Mouse (Mus musculus) colon, adult 2 months (tissue): Measurements from ENCODE around the gene Ogfrl1. TPM values are rescaled to one million over a fixed set of nuclear protein-coding genes. Genes with fewer than 3 reads are reported as not detected.

Experiments used
- polyA plus RNA-seq: library from polyadenylated mRNA; depleted of rRNA; stranded (reverse); fragments of >200 nt; gene quantifications from 2 replicates; pipeline ENCODE4 v1.2.3, GENCODE M21; 2012; rRNA removed

Ogfrl1 gene
- polyA plus RNA-seq, result 2.5 and 2.6 TPM in 2 replicates

DNA sequence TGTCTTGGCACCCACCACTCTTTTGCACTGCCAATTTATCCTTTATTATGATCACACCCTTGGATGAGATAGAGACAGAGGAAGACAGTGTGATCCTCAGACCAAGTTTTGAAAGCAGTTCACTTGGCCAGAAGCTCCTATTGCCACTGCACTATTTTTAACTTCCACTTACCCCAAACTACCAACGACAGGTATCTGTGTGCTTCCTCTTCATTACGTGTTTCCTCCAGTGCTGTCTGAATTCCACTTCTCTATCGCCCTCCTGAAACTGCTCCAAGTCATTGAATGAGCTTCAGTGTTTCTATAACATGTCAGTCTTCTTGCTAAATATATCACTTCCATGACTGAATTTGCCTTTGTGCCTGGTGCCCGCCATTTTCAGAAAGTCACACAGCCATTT lies at the start of gene Ogfrl1:
TSS of gene Ogfrl1 (minus strand) at position 150 of the 400 bp plus-strand sequence.

